Mouse (Mus musculus) left cerebral cortex, adult 6 months (tissue): ENCODE data around the gene Ibtk. TPM values are rescaled to one million over a fixed set of nuclear protein-coding genes. Genes with fewer than 3 reads are reported as not detected.

Experiments used
- long read RNA-seq, 2 experiments: library from polyadenylated mRNA; unstranded; transcript quantifications; one replicate each; pipeline ENCODE4 v2.0.0; 2019 to 2020
- polyA plus RNA-seq: library from polyadenylated mRNA; unstranded; fragments of <200 nt; fragmentation: Nextera tagmentation; gene quantifications from 2 replicates; pipeline ENCODE4 v1.2.3, GENCODE M21; 2021

Gene Ibtk
- 3.2 and 3.7 TPM in 2 replicates for polyA plus RNA-seq
- long read RNA-seq, experiment 1, full-length matches to known transcripts: 5 of 34 reads
- long read RNA-seq, experiment 1, partial matches to known transcripts: 19 of 34 reads
- long read RNA-seq, experiment 1, other reads (novel, unspliced or antisense): 10 of 34 reads
- long read RNA-seq, experiment 2, partial matches to known transcripts: 5 of 8 reads
- long read RNA-seq, experiment 2, other reads (novel, unspliced or antisense): 2 of 8 reads

GRCm38 (mm10) chr9:85749142-85749921 lies at the start of gene Ibtk:
Gene Ibtk, minus strand, starts transcription at chr9:85749334.

Other genes with a start within 250 kb of the Ibtk start
- gene Tpbg, start 93.0 kb upstream of the Ibtk start, polyA plus RNA-seq: 5.8 and 9.8 TPM in 2 replicates